Mouse (Mus musculus) testis, postnatal 14 days (tissue): ENCODE data around the gene Cdh12.
"Not testable (repeated sequence)": the region's sequence is repeated elsewhere in the genome, so short reads cannot be mapped to it uniquely, and the experiment has no call there.

Source experiments
- DNase-seq: peaks from one replicate; pipeline ENCODE4 v3.0.0; 2021; ENCODE audit warnings: low spot score

Cdh12 gene

DNA sequence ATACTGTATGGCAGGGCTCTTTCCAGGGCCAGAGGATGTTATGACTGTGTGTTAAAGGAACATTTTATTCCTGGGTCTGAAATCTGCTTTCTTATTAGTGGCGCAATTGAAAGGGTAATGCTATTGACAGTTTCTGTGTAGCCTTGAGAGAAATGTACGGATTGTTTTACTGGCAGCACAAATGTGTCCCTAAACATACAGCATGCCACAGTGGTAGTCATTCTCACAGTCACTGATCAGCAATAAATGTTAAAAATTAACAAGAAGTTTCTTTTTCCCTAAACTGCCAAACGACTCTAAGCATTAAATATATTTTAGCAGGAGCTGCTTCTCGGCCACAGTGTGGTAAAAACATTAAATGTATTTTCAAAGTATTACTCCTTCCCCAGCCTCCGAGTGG lies 926.4 kb downstream of the Cdh12 start:
- no peak for DNase-seq

DNA sequence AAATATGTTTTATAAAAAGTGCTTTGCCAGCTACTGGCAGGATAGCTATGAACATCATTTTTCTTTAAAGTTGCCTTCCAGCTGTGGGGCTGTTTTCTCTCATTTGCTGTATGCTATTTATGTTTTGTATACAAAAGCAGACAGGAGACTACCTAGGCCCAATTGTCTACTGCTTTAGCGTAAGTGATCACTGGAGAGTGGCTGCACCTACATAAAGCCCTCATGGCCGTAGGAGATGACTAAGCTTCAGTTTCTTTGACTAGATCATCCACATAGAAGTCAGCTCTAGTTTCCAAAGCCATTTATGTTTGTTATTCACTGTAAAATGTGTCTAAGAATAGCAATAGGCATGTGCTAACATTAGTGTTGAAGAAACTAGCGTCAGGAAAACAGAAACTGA lies 926.8 kb downstream of the Cdh12 start:
- DNase-seq, result no peak

DNA sequence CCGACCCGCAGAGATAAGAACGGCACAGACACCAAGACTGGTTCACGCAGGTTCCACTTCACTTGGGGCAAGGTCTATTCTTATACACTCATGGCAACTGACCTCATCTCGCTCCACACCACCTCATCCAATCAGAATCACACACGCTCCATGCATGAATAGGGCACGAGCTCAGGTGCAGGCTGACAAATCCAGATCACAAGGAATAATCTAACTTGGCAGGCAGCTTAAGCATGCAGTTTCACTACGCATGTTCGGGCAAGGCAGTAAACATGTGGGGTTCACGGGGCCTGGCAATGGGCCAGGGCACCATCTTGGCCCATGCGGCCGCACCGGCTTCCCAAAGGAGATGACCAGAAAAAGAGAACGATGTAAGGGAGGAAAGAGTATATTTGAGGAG lies 942.4 kb downstream of the Cdh12 start:
- not testable (repeated sequence) for DNase-seq

DNA sequence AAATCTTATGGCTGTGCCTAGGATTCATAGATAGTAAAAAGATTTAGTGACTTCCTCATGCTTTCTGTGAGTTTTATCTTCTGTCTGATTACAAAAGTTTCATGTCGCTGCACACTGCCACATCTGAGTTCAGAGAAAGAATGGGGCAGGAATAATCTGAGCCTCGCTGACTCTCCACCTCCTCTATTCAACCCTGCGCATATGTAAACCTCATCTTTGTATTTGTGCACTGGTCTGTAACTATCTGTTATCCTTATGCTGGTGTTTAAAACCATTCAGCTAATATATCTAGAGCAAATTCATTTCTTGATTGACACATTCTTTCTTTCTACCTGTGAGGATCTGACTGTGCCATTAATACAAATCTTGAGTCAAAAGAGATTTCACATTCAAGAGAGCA lies 944.0 kb downstream of the Cdh12 start:
- DNase-seq, result no peak

DNA sequence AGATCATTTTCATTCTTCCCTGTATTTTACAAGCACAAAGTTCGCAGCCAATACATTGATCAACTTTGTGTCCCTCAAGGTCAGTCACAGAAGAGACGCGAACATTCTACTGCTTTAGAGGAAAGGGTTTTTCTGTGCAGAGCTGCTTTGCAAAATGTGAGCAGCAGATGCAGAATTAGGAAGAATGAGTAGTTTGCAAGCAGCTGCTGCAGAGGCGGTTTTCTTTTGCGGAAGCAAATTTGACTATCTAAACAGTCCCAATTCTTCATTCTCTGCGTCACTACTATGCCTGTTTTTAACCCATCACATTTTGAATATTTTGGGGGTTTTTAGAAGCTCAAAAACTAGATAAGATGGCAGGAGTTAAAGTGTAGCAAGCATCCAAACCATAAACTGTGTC lies 956.1 kb downstream of the Cdh12 start:
- no peak for DNase-seq

DNA sequence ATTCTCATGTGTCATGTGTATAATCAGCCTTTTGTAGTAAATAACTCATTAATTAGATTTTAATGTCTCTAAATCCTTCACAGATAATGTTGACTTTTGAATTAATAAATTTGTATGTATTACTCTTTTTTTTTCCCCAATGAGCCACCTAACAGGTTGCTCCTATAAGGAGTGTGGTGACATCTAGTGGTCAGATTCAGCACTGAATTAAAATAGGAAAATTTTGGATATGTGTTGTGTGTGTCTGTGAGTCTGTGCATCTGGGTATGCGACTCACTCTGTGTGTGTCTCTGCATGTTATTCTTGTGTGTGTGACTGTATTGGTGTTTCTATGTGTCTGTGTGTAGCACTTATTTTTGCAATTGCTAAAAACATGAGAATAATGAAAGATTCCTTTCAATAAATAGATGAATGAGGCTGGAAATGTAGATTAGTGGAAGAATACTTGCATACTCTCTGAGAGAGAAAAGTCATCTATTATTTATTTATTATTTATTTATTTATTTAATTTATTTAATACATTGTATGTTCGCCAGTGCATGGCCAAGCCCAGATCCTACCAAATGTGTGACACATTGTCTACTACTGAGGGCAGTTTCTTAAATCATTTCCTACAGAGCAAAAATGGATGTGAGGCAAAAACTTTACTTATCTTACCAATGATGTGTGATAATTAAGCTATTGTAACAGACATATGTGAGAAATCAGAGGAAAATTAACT lies 958.4 kb downstream of the Cdh12 start:
- no peak for DNase-seq

DNA sequence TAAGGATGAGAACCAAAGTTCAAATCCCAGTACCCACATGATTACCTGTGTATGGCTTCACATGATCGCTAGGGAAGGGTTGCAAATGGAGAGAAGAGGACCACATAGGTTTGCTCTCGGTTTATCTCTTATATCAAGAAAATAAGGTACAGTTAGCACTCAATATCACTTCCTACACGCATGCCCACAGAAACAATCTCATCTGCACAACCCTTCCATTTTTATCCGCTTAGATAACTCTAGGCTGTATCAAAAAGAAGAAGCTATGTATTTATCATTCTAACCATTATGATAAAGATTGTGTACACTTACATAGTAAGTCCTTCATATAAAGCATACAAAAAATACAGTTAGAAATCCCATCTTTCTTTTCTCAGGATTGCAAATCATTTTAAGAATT lies 988.3 kb downstream of the Cdh12 start:
- no peak for DNase-seq

DNA sequence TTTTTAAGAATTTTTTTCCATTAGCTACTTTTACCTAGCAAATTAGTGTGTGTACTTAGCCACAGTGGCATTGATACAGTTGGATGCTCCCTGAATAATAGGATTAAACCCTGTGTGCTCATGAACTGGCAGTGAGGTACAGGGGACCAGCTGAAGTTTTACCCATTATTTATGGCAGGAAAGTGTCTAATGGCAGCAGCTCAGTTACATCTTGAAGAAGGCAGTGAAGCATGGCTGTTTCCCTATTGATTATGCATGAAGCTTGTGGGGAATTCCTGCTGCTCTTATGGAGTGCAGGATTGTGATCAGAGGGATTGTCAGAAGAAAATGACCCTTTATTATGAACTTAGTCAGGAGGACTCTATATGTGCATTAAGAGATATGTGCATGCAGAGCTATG lies 988.9 kb downstream of the Cdh12 start:
- DNase-seq, result no peak

DNA sequence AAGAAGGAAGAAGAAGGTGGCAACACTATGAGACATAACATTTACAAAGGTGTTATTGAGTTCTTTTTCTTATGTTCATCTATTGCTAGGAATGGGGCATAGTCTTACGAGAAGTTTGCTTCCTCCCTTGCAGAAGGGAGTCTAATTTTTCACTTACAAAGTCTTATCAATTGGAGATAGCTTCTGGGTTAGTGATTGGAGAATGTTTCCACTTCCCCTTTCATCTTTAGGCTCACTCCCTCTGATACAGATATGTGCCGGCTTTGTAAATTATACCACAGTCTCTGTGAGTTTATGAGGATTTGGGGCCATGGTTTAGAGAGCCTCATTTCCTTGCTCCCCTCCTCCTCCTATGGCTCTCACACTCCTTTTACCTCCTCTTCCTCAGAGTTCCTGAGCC lies 1009.0 kb downstream of the Cdh12 start:
- DNase-seq, result no peak

DNA sequence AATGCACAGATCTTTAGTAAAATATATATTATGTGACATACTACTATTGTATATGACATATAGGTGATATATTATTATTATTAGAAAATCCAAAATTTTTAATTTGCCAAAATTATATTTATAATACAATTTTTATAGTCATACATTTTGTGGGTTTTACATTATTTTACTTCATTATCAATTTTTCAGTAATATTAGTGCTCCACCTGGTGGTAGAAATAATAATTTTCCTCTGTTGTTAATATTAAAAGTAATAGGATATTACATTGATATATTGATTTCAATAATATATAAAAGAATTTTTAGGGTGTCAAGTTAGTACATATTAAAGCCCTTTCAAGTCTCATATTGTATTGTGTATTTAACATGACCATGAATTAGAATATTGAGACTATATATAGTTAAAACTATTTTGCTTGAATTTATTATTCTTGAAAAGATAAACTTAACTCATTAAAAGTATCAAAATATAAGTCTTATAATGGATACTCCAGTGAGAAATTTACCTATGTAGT lies 1070.3 kb downstream of the Cdh12 start:
- DNase-seq, result no peak

DNA sequence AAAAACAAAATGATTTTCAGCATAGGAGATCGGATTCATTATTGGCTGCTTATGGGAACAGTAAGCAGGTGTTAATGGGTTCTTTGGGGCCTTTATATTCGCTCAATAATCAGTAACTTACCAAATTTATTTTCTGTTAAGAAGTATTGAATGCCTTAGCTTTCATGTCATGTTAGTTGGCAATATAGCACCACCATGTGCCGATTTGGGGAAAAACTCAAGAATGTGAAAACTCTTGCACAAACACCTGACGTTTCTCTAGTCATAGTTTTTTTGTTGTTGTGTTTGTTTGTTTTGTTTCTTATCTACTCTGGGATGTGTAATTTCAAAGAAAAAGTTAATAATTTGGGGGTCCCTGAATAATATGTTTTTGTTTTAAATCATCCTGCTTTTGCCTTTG lies 1081.7 kb downstream of the Cdh12 start:
- DNase-seq, result no peak

DNA sequence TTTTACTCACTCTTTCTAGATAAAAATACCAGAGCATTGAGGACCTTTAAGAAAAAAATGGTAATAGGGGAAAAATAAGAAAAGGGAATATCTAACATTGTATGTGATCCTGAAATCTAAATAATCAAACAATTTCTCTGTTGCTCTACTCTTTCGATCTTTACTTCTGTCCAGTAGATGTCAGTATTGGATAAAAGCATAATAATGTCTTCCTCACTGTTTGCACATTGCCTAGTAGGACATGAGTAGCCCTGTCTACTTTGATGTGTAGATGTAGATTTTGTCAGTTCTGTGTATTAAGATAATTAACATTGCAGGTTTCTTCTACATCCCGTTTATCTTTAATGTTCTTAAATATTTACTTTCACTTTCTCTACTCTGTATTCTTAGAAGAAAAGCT lies 1087.8 kb downstream of the Cdh12 start:
- no peak for DNase-seq

DNA sequence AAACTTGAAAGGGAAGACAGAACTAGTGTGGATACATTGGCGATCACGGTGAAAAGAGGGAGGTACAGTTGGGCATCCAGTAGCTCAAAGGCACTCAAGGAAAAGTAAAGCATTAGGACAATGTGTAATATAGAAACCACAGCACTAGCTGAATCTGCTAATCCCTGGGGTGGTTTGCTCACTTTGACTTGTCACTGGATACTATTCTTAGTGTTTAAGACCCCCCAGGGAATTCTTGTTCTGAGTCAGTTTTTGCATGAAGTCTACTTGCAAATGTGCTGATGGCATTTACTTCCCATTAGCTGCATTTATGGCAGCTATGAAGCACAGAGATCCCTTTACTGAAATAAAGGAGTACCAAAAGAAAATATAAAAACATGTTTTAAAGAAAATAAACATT lies 1095.7 kb downstream of the Cdh12 start:
- no peak for DNase-seq

DNA sequence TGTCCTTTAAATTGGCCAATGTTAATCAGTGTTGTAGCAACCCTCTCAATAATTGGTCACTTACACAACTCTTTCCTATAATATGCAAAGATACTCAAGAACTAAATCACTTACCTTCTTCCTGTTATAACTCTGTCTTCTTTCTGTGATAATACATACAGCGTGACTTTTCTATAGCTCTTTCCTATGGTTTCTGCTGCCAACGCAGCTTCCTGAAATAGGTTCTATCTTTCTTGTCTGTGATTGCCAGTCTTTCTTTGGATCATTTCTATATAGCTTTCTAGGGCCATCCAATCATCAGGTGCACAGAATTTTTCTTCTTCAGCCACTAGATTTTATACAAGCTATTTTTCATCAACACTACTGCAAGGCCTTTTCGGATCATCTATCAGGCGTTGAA lies 1106.9 kb downstream of the Cdh12 start:
- DNase-seq, result no peak

DNA sequence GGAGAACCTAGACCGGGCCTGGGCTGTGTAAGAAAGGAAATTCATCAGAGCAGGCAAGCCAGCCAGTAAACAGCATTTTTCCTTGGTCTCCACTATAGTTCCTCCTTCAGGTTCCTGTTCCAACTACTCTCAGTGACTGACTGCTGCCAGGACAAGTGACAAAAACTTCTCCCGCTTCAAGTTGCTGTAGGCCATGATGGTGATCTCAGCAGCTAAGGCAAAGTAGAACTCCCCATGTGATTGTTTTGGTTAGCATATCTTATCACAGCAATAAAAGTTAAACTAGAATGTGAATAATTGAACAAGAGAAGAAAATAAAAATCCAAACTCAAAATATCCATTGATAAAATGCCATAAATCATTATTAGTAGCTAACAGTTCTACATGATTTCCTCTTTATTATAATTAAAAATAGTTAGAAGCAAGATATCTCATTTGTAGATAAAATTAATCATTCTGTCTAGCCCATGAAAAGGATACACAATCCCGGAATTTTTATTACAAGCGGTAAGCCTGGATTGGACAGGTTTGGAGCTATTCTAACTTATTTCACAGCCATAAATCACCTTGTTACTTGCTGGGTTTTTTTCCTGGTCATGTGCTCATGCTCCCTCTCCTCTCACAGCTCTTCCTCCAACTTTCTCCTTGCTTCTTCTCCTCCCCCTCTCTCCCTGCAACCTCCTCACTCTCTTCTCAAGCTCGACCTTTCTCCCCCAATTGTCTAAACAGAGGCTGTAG lies 1117.4 kb downstream of the Cdh12 start:
- DNase-seq, result no peak

DNA sequence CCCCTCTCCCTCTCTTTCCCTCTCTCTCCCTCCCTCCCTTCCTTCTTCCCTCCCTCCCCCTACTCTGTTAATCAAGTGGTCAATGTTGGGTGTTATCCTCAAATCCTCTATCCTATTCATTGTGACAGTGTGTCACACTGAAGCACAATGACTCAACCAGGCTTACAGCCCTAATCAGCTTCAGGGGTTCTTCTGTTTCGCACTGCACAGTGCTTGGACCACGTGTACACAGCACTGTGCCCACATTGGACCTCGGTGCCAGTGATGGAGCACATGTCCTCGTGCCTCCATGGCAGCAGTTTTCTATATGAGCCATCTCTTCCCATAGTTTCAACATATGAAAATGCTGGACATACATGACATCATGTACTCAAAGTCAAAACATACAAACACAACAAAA lies 1155.4 kb downstream of the Cdh12 start:
- DNase-seq, result no peak
